Mouse (Mus musculus) cortical plate, adult 2 months (tissue): ENCODE measurements around the gene Col1a2.

Experiments
- CTCF ChIP-seq: fragments of 200-500 bp; IDR thresholded peaks from 2 replicates; pipeline ENCODE4 v1.5.1; 2011; ENCODE audit warnings: mild to moderate bottlenecking, control low read depth, low read length; ENCODE audit not compliant: insufficient read depth; ENCODE audit errors: extremely low read depth
- POLR2A ChIP-seq: fragments of 200-500 bp; IDR thresholded peaks from 2 replicates; pipeline ENCODE4 v1.6.1; 2011; ENCODE audit warnings: mild to moderate bottlenecking, low read length, control low read depth; ENCODE audit not compliant: insufficient read depth; ENCODE audit errors: extremely low read depth

GRCm38 (mm10) chr6:4508279-4508678 is 3.7 kb downstream of the Col1a2 start:
- TF ChIP-seq CTCF = no peak
- no peak for TF ChIP-seq POLR2A
